Mouse (Mus musculus) liver, postnatal 0 days (tissue): ENCODE measurements around the gene St6gal2. TPM values are rescaled to one million over a fixed set of nuclear protein-coding genes. Genes with fewer than 3 reads are reported as not detected.

Source experiments
- ATAC-seq: fragments of 200-750 bp; cut with Nextera tagmentation; 2 replicates; pipeline ENCODE4 v1.8.0; 2017; ENCODE audit warnings: mild to moderate bottlenecking, moderate library complexity
- DNase-seq: peaks from one replicate; pipeline ENCODE4 v3.0.0-alpha.2; 2016
- H3K27ac ChIP-seq: fragments of 300-500 bp; sonication (generic); 2 replicates; pipeline ENCODE4 v1.5.1; 2014; ENCODE audit warnings: antibody characterized with exemption, moderate library complexity, mild to moderate bottlenecking, low read depth
- H3K27me3 ChIP-seq: fragments of 300-500 bp; sonication (generic); 2 replicates; pipeline ENCODE4 v1.6.1; 2014; ENCODE audit warnings: low read length, control low read depth, mixed read lengths; ENCODE audit not compliant: insufficient read depth
- H3K36me3 ChIP-seq: fragments of 300-500 bp; sonication (generic); replicated peaks from 2 replicates; pipeline ENCODE4 v1.6.1; 2014; ENCODE audit warnings: mild to moderate bottlenecking, control low read depth, low read length, moderate library complexity, mixed read lengths; ENCODE audit not compliant: insufficient read depth
- H3K4me1 ChIP-seq: fragments of 300-500 bp; sonication (generic); 2 replicates; pipeline ENCODE4 v1.6.1; 2014; ENCODE audit warnings: antibody characterized with exemption, mild to moderate bottlenecking, control low read depth; ENCODE audit not compliant: insufficient read depth
- H3K4me2 ChIP-seq: fragments of 300-500 bp; sonication (generic); 2 replicates; pipeline ENCODE4 v1.6.1; 2014; ENCODE audit warnings: low read depth, mild to moderate bottlenecking, low read length, moderate library complexity, mixed read lengths
- H3K4me3 ChIP-seq: fragments of 300-500 bp; sonication (generic); 2 replicates; pipeline ENCODE4 v1.5.1; 2014; ENCODE audit warnings: low read depth, low read length
- H3K9ac ChIP-seq: fragments of 300-500 bp; sonication (generic); replicated peaks from 2 replicates; pipeline ENCODE4 v1.6.1; 2014; ENCODE audit warnings: mild to moderate bottlenecking, moderate library complexity
- H3K9me3 ChIP-seq: fragments of 300-500 bp; sonication (generic); 2 replicates; pipeline ENCODE4 v1.6.1; 2016; ENCODE audit warnings: mild to moderate bottlenecking, control low read depth, low read length, mixed read lengths
- CTCF ChIP-seq: sonication (generic); IDR thresholded peaks from 2 replicates; pipeline ENCODE4 v1.5.1; 2016; ENCODE audit warnings: antibody characterized with exemption, low read depth
- EP300 ChIP-seq: IDR thresholded peaks from 2 replicates; pipeline ENCODE4 v1.6.1; 2016; ENCODE audit warnings: antibody characterized with exemption, low read depth, mild to moderate bottlenecking
- WGBS: fragments of 180-500 bp; shearing (Covaris S2); extraction: QIAGEN DNeasy Blood & Tissue Kit; methylation state at CpG from one replicate; pipeline ENCODE4 v1.1.7; 2014; ENCODE audit not compliant: insufficient replicate concordance; 5-methylcytosine and 5-hydroxymethylcytosine counted together
- polyA plus RNA-seq: library from polyadenylated mRNA; unstranded; fragments of >200 nt; fragmentation: Nextera tagmentation; extraction: Ambion mirVana; gene quantifications from 2 replicates; pipeline ENCODE4 v1.2.1, GENCODE M21; 2015

Gene St6gal2
- not detected in 2 replicates for polyA plus RNA-seq

GRCm38 (mm10) chr17:55445250-55446184 lies at the start of gene St6gal2:
TSS of gene St6gal2 (plus strand) at chr17:55445382.
- Histone ChIP-seq H3K9ac (no peak within 1 kb of the TSS), H3K9me3 (no peaks in the 10 kb centered on the region), H3K4me1 (0 out of 2 replicates have a peak, but pooled peaks cover 3% of the 10 kb centered on the region), H3K4me3 (no peak within 1 kb of the TSS), H3K27me3 (peaks cover 30% of the 10 kb centered on the region), H3K4me2 (peak within 1 kb of the TSS; percentile 35; the same call in 1 of the 2 replicates), H3K27ac (no peak within 1 kb of the TSS), H3K36me3 (no peaks in the 10 kb centered on the region)
- ATAC-seq (no peak), DNase-seq (peak; percentile 12)
- TF ChIP-seq EP300 (no peak), CTCF (no peak)
- 3% methylated on average over 80 of the region's 84 CpGs for WGBS

- H3K9me3 ChIP-seq = no peaks in the 10 kb centered on the region
- WGBS = 69% methylated on average over 2 of the region's 2 CpGs
- TF ChIP-seq EP300 (no peak), CTCF (no peak)
- DNase-seq (no peak), ATAC-seq (no peak)
- H3K4me3 ChIP-seq = no peak overlapping the region
- no peak overlapping the region for H3K27ac ChIP-seq
- no peaks in the 10 kb centered on the region for H3K4me1 ChIP-seq
- no peaks in the 10 kb centered on the region for H3K27me3 ChIP-seq
- H3K4me2 ChIP-seq = no peak overlapping the region
- H3K9ac ChIP-seq = no peak overlapping the region
- H3K36me3 ChIP-seq = no peaks in the 10 kb centered on the region
Observed at GRCm38 (mm10) chr17:55406043-55406442, 39.1 kb upstream of the St6gal2 start.

DNA sequence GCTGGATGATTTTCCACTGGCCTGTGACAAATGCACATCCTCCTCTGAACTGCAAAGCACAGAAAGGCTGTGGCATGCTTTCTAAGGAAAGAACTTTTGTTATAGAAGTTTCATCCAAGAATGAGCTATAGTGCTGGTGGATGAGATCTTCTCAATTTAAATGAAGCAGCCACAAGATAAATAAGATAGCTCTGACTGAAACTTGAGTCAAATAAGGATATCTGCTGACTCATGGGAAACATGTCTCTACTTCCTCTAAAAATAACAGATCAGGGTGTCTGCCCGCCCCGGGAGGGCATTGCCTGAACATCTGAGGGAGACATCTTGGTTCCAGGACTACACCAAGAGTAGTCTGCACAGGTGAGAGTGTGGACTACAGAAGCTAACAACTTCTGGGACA lies 28.7 kb upstream of the St6gal2 start:
- no peaks in the 10 kb centered on the region for H3K4me1 ChIP-seq
- no peak overlapping the region for H3K27ac ChIP-seq
- no peaks in the 10 kb centered on the region for H3K36me3 ChIP-seq
- ATAC-seq = no peak
- no peaks in the 10 kb centered on the region for H3K27me3 ChIP-seq
- 66% methylated on average over 2 of the region's 2 CpGs for WGBS
- no peak overlapping the region for H3K4me2 ChIP-seq
- no peaks in the 10 kb centered on the region for H3K9me3 ChIP-seq
- TF ChIP-seq EP300 (no peak), CTCF (no peak)
- no peak for DNase-seq
- no peak overlapping the region for H3K9ac ChIP-seq
- no peak overlapping the region for H3K4me3 ChIP-seq

- 0 out of 2 replicates have a peak, but pooled peaks cover 3% of the 10 kb centered on the region for H3K4me1 ChIP-seq
- no peaks in the 10 kb centered on the region for H3K9me3 ChIP-seq
- 8% methylated on average over 6 of the region's 6 CpGs for WGBS
- ATAC-seq (no peak), DNase-seq (no peak)
- no peak overlapping the region for H3K27ac ChIP-seq
- no peak overlapping the region for H3K4me3 ChIP-seq
- H3K36me3 ChIP-seq = no peaks in the 10 kb centered on the region
- TF ChIP-seq EP300 (no peak), CTCF (no peak)
- H3K9ac ChIP-seq = no peak overlapping the region
- H3K27me3 ChIP-seq = peaks cover 30% of the 10 kb centered on the region
- no peak overlapping the region for H3K4me2 ChIP-seq
Observed at GRCm38 (mm10) chr17:55446185-55446527, 974 bp downstream of the St6gal2 start.

DNA sequence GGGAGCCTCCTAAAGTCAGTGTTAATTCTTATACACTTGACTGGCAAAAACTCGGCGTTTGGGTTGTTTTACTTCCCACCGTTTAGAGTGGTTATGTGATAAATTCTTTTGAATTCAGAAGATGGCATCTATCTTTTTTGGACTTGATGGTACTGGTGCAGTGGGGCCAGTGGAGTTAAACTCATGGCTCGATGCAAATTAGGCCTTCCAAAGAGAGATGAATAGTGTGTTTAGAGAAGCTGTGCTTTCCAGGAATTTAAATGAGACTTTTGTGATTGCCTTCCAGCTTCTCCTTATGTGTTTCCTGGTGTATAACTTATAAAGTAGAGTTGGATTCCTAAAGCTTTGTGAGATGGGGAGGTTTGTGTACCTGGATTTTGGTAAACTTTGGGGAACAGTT lies 1.5 kb downstream of the St6gal2 start:
- no peak overlapping the region for H3K4me2 ChIP-seq
- TF ChIP-seq CTCF = no peak
- TF ChIP-seq EP300 = no peak
- DNase-seq (no peak), ATAC-seq (no peak)
- H3K9me3 ChIP-seq = no peaks in the 10 kb centered on the region
- WGBS = 39% methylated on average over 4 of the region's 4 CpGs
- H3K4me3 ChIP-seq = no peak overlapping the region
- 0 out of 2 replicates have a peak, but pooled peaks cover 3% of the 10 kb centered on the region for H3K4me1 ChIP-seq
- H3K9ac ChIP-seq = no peak overlapping the region
- peaks cover 30% of the 10 kb centered on the region for H3K27me3 ChIP-seq
- no peaks in the 10 kb centered on the region for H3K36me3 ChIP-seq
- H3K27ac ChIP-seq = no peak overlapping the region

GRCm38 (mm10) chr17:55450943-55451342 lies 5.8 kb downstream of the St6gal2 start:
- DNase-seq = no peak
- H3K4me3 ChIP-seq = no peak overlapping the region
- no peak for ATAC-seq
- WGBS = 52% methylated on average over 2 of the region's 2 CpGs
- no peaks in the 10 kb centered on the region for H3K9me3 ChIP-seq
- H3K27me3 ChIP-seq = peaks cover 15% of the 10 kb centered on the region
- H3K9ac ChIP-seq = no peak overlapping the region
- H3K36me3 ChIP-seq = no peaks in the 10 kb centered on the region
- no peak overlapping the region for H3K27ac ChIP-seq
- TF ChIP-seq EP300 (no peak), CTCF (no peak)
- no peak overlapping the region for H3K4me2 ChIP-seq
- H3K4me1 ChIP-seq = no peaks in the 10 kb centered on the region
